Mouse (Mus musculus): Measurements from ENCODE around the gene Tmigd3. TPM values are rescaled to one million over a fixed set of nuclear protein-coding genes. Genes with fewer than 3 reads are reported as not detected.
"Not testable (repeated sequence)": the region's sequence is repeated elsewhere in the genome, so short reads cannot be mapped to it uniquely, and the experiment has no call there.

The Tmigd3 gene
- polyA plus RNA-seq, 1 experiment, result 0.52 TPM

DNA sequence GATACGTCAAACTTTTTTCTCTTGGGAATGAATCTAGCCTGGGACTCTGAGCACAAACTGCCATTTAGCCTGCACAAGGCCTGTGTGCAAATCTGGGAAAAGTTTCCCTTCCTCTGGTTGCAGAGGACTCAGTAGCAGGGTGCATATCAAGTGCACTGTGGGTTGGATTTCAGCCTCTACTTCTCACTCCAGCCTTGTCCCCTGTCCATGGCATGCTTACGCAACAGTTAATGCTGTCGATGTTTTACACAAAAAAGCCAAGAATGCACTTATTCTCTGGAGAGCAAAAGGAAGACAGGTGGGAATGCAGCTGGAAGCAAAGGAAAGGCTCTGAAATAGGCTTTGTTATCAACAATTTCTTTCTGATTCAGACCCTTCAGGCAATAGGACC lies 47.6 kb downstream of the Tmigd3 start:
- TF ChIP-seq CTCF (IDR thresholded peaks at IDR 0.05; ENCODE audit: borderline replicate concordance, insufficient read depth, low read depth, low read length) (no peak), POLR2A (IDR thresholded peaks at IDR 0.05; ENCODE audit: borderline replicate concordance, insufficient read depth, low read length) (no peak)
- Histone ChIP-seq H3K27ac (ENCODE audit: insufficient read depth, low read length) (no peak overlapping the region), H3K4me3 (replicated peaks; ENCODE audit: insufficient read depth, low read depth, low read length) (no peak overlapping the region), H3K4me1 (ENCODE audit: control insufficient read depth, insufficient read depth, low read length) (no peaks in the 10 kb centered on the region), H3K27me3 (ENCODE audit: control insufficient read depth, insufficient read depth, low read length) (no peaks in the 10 kb centered on the region)
- no peak for DNase-seq
- WGBS, result 73% methylated on average over 3 of the region's 3 CpGs

DNA sequence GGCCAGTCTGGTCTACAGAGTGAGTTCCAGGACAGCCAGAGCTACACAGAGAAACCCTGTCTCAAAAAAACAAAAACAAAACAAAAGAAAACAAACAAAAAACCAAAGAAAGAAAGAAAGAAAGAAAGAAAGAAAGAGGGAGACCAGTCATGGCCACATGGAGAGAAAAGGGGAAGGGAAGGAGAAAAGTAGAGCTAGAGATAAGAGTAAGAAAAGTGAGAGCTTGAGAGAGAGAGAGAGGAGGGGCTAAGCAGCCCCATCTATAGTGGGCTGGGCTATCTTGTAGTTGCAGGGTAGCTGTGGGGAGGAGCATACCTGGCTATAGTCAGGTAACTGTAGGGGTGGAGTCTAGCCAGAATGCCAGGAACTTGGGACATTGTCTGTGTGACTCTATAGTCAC lies 50.0 kb downstream of the Tmigd3 start:
- not testable (repeated sequence) for H3K4me3 ChIP-seq (replicated peaks; ENCODE audit: insufficient read depth, low read depth, low read length); H3K27ac ChIP-seq (ENCODE audit: insufficient read depth, low read length); DNase-seq; H3K4me1 ChIP-seq (ENCODE audit: control insufficient read depth, insufficient read depth, low read length); H3K27me3 ChIP-seq (ENCODE audit: control insufficient read depth, insufficient read depth, low read length)

DNA sequence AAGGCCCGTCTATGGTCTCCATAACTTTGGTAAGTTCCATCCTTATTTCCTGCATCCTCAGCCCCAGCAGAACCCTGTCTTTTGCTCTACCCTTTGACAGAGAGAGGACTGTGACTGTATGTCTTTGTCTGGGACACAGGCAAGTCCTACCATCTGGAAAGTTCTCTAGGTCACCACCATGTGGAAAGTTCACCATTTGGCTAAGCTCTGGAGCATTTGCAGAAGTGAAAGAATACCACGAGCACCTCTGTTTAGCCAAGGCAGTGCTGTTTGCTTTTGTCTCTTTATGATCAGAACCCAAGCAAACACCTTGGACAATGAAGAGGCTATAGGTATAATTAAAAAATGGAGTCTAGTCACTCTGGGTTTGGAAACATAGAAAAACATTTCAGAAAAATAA lies 51.3 kb downstream of the Tmigd3 start:
- H3K4me3 ChIP-seq (replicated peaks; ENCODE audit: insufficient read depth, low read depth, low read length), result no peak overlapping the region
- TF ChIP-seq POLR2A (IDR thresholded peaks at IDR 0.05; ENCODE audit: borderline replicate concordance, insufficient read depth, low read length) (no peak), CTCF (IDR thresholded peaks at IDR 0.05; ENCODE audit: borderline replicate concordance, insufficient read depth, low read depth, low read length) (no peak)
- DNase-seq, result no peak
- no peaks in the 10 kb centered on the region for H3K4me1 ChIP-seq (ENCODE audit: control insufficient read depth, insufficient read depth, low read length)
- H3K27ac ChIP-seq (ENCODE audit: insufficient read depth, low read length), result no peak overlapping the region
- no peaks in the 10 kb centered on the region for H3K27me3 ChIP-seq (ENCODE audit: control insufficient read depth, insufficient read depth, low read length)
- WGBS, result 75% methylated on average over 2 of the region's 2 CpGs

DNA sequence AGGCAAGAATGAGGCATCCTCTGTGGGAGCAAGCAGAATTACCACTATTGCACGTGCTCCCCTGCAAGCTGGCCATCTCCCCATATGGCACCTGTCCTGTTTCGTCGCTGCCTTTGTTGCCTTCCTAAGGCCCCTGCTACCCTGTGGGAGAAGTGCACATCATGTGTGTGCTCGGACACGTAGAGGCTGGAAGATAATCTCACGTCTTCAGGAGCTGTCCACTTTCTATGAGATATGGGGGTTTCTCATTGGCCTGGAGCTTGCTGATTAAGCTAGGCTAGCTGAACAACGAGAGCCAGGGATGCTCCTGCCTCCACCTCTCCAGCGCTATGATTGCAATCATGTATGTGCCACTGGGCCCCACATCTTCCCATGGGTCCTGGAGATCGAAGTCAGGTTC lies 53.9 kb downstream of the Tmigd3 start:
- TF ChIP-seq CTCF (IDR thresholded peaks at IDR 0.05; ENCODE audit: borderline replicate concordance, insufficient read depth, low read depth, low read length) (no peak), POLR2A (IDR thresholded peaks at IDR 0.05; ENCODE audit: borderline replicate concordance, insufficient read depth, low read length) (no peak)
- Histone ChIP-seq H3K4me1 (ENCODE audit: control insufficient read depth, insufficient read depth, low read length) (no peaks in the 10 kb centered on the region), H3K27me3 (ENCODE audit: control insufficient read depth, insufficient read depth, low read length) (no peaks in the 10 kb centered on the region), H3K4me3 (replicated peaks; ENCODE audit: insufficient read depth, low read depth, low read length) (no peak overlapping the region), H3K27ac (ENCODE audit: insufficient read depth, low read length) (no peak overlapping the region)
- DNase-seq, result no peak
- 77% methylated on average over 9 of the region's 9 CpGs for WGBS

DNA sequence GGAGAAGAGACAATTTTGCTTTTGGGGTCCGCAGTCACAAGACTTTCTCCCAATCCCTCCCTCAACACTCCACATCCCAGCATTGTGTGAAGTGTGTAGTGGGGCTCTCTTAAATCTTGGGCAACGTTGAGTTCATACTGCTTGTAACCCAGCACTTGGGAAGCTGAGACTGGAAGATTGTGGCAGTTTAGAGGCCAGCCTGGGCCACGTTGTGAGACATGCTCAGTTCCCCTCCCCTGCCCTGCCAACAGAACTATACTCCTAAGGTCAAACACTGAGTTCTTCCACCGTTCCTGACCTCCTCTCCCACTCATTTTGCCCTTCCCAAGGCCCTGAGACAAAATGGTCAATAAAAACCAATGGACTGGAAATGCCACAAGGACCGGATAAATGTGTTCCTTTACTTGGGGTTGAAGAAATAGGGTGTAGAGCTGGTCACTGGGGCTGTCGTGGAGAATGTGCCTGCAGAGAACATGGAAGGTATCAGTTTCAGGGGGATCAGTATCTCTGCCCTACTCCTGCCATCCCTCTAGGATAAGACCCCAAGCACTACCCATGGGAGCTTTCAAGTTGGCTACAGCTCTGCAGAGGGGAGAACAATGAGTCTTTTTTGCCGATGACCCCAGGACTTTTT lies 57.0 kb downstream of the Tmigd3 start:
- DNase-seq, result no peak
- Histone ChIP-seq H3K4me1 (ENCODE audit: control insufficient read depth, insufficient read depth, low read length) (no peaks in the 10 kb centered on the region), H3K4me3 (replicated peaks; ENCODE audit: insufficient read depth, low read depth, low read length) (no peak overlapping the region), H3K27me3 (ENCODE audit: control insufficient read depth, insufficient read depth, low read length) (no peaks in the 10 kb centered on the region), H3K27ac (ENCODE audit: insufficient read depth, low read length) (no peak overlapping the region)
- TF ChIP-seq CTCF (IDR thresholded peaks at IDR 0.05; ENCODE audit: borderline replicate concordance, insufficient read depth, low read depth, low read length) (no peak), POLR2A (IDR thresholded peaks at IDR 0.05; ENCODE audit: borderline replicate concordance, insufficient read depth, low read length) (no peak)
- WGBS, result 83% methylated on average over 7 of the region's 7 CpGs

DNA sequence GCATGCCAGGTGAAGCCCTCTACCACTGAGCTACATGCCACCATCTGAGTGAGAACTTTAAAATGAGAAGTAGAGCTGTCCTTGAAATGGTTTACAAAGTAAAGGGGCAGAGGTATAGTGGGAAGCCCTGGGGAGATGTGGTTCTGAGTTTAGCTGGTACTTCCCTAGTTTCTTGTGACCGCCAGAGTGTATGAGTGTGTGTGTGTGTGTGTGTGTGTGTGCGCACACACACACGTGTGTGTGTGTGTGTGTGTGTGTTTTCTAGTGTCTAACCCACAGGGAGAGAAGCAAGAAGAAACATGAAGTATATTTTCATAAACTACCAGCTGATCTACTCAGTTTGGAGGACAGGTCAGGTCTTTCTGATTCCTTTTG lies 57.5 kb downstream of the Tmigd3 start:
- no peak for DNase-seq
- no peak overlapping the region for H3K4me3 ChIP-seq (replicated peaks; ENCODE audit: insufficient read depth, low read depth, low read length)
- H3K4me1 ChIP-seq (ENCODE audit: control insufficient read depth, insufficient read depth, low read length), result no peaks in the 10 kb centered on the region
- H3K27ac ChIP-seq (ENCODE audit: insufficient read depth, low read length), result no peak overlapping the region
- no peak for TF ChIP-seq POLR2A (IDR thresholded peaks at IDR 0.05; ENCODE audit: borderline replicate concordance, insufficient read depth, low read length)
- TF ChIP-seq CTCF (IDR thresholded peaks at IDR 0.05; ENCODE audit: borderline replicate concordance, insufficient read depth, low read depth, low read length), result no peak
- 78% methylated on average over 3 of the region's 3 CpGs for WGBS
- H3K27me3 ChIP-seq (ENCODE audit: control insufficient read depth, insufficient read depth, low read length), result no peaks in the 10 kb centered on the region

DNA sequence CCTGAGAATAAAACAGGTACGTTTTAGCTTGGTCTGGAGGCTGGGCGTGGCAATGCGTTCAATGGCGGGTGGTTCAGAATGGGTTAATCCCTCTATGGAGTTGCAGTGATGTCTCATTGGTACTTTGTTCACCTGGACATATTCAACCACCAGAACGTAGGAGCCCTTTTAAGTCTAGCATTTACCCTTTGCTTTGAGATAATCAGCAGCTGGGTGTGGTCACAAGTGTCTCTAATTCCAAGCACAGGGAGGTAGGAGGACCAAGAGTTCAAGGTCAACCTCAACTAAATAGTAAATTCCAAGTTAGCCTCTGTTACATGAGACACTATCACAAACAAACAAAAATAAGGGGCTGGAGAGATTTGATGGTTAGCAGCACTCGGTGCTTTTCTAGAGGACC lies 58.1 kb downstream of the Tmigd3 start:
- no peak for TF ChIP-seq POLR2A (IDR thresholded peaks at IDR 0.05; ENCODE audit: borderline replicate concordance, insufficient read depth, low read length)
- TF ChIP-seq CTCF (IDR thresholded peaks at IDR 0.05; ENCODE audit: borderline replicate concordance, insufficient read depth, low read depth, low read length), result no peak
- Histone ChIP-seq H3K27me3 (ENCODE audit: control insufficient read depth, insufficient read depth, low read length) (no peaks in the 10 kb centered on the region), H3K27ac (ENCODE audit: insufficient read depth, low read length) (no peak overlapping the region), H3K4me3 (replicated peaks; ENCODE audit: insufficient read depth, low read depth, low read length) (no peak overlapping the region), H3K4me1 (ENCODE audit: control insufficient read depth, insufficient read depth, low read length) (no peaks in the 10 kb centered on the region)
- WGBS, result 89% methylated on average over 6 of the region's 6 CpGs
- DNase-seq, result no peak

DNA sequence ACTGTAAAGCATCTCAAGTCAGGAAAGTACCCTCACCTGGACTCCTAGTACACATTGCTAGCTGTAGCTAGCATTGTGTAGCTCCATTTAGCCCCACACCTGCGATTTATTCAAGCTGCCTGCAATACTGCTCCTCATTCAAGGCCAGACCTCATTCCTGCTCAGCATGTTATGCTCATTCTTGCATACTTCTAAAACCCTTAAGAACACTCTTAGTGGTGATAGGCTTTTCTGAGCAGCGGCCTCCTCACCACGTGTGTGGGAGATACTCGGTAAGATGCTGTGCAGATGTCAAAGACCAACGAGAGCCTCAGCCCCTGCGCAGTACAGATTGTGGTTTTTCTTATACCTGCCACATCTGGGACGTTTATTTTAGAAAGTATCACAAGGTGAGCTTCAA lies 59.1 kb downstream of the Tmigd3 start:
- TF ChIP-seq CTCF (IDR thresholded peaks at IDR 0.05; ENCODE audit: borderline replicate concordance, insufficient read depth, low read depth, low read length), result no peak
- no peak for TF ChIP-seq POLR2A (IDR thresholded peaks at IDR 0.05; ENCODE audit: borderline replicate concordance, insufficient read depth, low read length)
- no peak overlapping the region for H3K4me3 ChIP-seq (replicated peaks; ENCODE audit: insufficient read depth, low read depth, low read length)
- H3K27ac ChIP-seq (ENCODE audit: insufficient read depth, low read length), result no peak overlapping the region
- H3K4me1 ChIP-seq (ENCODE audit: control insufficient read depth, insufficient read depth, low read length), result no peaks in the 10 kb centered on the region
- WGBS, result 84% methylated on average over 7 of the region's 7 CpGs
- no peaks in the 10 kb centered on the region for H3K27me3 ChIP-seq (ENCODE audit: control insufficient read depth, insufficient read depth, low read length)
- DNase-seq, result no peak

Data from cerebellum, adult 2 months (tissue).